Mouse (Mus musculus) left cerebral cortex, postnatal 36 days (tissue): ENCODE results near the gene Dapk1. TPM values are rescaled to one million over a fixed set of nuclear protein-coding genes. Genes with fewer than 3 reads are reported as not detected.

Experiments
- DNase-seq, 2 experiments: peaks; one replicate each; pipeline ENCODE4 v3.0.0; 2021 to 2022; ENCODE audit warnings: low spot score in 2 of 2, mixed read lengths in 1 of 2
- intact Hi-C: fragments of 180-260 bp; cut with DNase I; formaldehyde crosslinking; loops from one replicate; pipeline ENCODE4 v1.15.1; 2025
- total RNA-seq, 2 experiments: library from RNA; stranded (reverse); gene quantifications; 2 replicates each; pipeline ENCODE4 v1.2.3; 2021

The Dapk1 gene
- total RNA-seq, 2 experiments from 2014 or later, result 75.8 to 114 TPM

GRCm38 (mm10) chr13:60659600-60659999 is 57.9 kb downstream of the Dapk1 start:
- no peak for DNase-seq
- intact Hi-C loops, result no loop called here

DNA sequence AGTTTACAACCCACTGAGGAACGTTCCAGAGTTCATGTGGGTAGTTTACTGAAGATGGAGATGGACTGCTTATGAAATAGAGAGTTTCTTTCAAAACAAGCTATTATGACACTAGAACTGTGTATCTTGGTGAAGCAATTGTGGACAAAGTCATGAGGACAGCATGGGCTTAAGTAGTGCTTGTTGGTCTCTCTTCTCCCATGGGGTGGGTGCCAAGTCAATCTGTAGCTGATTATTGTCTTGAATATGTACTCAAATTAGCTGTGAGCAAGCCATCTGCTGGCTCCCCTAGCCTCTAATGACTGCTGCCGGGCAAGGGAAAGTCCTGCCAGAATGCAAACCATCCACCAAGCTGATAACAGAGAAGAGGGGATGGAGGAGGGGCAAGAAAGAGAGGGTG is 58.3 kb downstream of the Dapk1 start:
- no peak for DNase-seq
- intact Hi-C loops, result no loop called here

- DNase-seq, result no peak
- intact Hi-C loops, result no loop called here
Measured at GRCm38 (mm10) chr13:60660711-60661261, 59.0 kb downstream of the Dapk1 start.

DNA sequence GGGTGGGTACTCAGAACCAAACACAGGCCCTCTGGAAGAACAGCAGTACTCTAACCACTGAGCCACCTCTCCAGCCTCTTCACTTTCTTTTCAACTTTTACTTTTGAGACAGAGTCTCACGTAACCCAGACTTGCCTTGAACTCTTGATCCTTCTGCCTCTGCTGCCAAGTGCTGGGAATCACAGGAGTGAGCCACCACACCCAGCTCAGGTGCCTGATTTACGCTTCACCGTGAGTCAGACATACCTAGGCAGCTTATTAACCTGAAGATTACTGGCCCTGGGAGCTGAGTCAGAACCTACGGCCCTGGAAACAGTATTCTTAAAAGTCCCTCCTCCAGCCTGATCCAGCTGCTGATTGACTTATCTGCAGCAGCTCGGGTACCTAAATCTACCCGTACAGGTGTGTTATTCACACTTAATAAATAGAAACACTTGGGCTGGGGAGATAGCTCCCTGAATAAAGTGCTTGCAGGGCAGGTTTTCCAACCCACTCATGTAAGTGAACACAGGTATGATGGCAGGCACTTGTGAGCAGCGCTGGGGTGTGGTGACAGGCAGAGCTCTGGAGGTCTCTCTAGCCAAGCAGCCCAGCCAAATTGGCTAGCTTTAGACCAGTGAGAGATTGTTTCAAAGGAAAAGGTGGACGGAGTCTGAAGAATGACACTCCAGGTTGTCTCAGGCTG is 60.9 kb downstream of the Dapk1 start:
- intact Hi-C loops, result no loop called here
- no peak for DNase-seq

DNA sequence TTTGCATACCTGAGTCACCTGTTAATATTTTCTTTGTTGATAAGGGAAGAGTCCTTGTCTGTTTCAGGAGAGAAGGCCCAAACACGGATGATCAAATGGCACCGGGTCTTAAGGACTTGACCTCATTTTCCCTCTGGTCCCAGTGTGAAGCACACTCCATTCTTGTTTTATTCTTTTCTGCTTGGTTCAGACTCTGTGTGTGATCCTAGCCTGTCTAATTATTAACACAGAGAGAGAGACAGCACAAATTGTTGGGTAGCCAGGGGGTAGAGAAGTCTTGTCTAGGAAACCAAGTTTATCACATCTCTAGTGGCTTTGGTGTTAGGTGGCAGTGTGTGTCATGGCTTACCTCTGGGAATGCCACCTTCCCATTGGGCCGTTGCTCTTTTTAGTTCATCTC is 62.3 kb downstream of the Dapk1 start:
- intact Hi-C loops, result no loop called here
- DNase-seq, result no peak

GRCm38 (mm10) chr13:60664816-60665215 is 63.1 kb downstream of the Dapk1 start:
- DNase-seq, result no peak
- intact Hi-C loops, result no loop called here

DNA sequence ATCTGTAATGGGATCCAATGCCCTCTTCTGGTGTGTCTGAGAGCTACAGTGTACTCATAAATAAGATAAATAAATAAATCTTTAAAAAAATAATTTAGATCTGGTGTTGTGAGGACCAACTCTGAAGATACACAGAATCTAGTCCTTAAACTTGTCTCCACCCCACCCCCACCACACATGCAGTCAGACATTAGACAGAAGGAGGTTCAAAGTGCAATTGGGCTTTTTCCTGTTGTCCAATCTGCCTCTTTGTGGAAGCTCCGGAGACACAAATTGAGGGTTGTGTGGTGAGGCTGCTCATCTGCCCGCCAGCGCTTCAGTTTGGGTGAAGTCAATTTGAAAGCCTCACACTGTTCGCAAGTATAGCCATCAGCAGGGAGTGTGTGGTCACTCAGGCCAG is 63.7 kb downstream of the Dapk1 start:
- DNase-seq, result no peak
- intact Hi-C loops, result no loop called here

GRCm38 (mm10) chr13:60668036-60668435 is 66.3 kb downstream of the Dapk1 start:
- DNase-seq, result no peak

DNA sequence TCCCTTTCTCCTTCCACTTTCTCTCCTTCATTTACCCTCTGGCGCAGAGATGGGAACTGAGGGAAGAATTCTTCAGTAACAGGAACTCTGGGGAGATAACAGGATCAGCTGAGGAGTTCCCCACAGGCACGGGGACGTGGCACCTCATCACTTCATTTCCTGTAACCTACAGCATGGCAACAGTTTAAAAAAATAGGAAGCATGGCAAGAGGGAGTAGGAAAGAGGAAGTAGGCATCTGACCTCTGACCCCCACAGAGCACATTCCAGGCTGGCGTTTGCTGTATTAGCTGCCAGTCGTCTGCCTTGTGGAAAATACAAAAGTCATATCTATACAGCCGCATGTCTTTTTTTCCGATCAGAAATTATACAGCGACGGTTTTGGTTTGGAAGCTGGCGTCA is 68.9 kb downstream of the Dapk1 start:
- intact Hi-C loops, result loop anchor here (10.0 kb wide), 1 partner anchor 196 kb away; no protein-coding TSS in a partner anchor
- DNase-seq, result no peak

More at GRCm38 (mm10) chr13:60668036-60668435, 66.3 kb downstream of the Dapk1 start:
- intact Hi-C loops, result no loop called here

- intact Hi-C loops, result loop anchor here (10.0 kb wide), 1 partner anchor 196 kb away; no protein-coding TSS in a partner anchor
- DNase-seq, result no peak
Measured at GRCm38 (mm10) chr13:60671235-60671634, 69.5 kb downstream of the Dapk1 start.

DNA sequence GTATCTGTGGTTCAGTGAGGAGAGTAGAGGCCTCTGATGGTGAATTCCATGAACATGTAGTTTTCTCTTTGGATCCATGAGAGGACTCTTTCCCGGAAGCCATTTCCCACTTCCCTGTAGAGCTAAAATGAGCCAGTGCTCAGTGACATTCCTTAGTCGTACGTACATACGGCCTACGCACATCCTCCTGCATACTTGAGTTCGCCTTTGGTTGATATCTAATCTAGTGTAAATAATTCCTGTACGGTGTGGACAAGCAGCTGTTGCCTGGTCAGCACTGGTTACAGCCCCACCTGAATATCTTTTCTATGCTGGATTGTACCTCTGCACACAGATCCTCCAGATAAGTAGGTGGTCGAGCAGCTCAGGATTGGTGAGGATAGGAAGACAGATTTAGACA is 70.5 kb downstream of the Dapk1 start:
- intact Hi-C loops, result loop anchor here (10.0 kb wide), 1 partner anchor 197 kb away; no protein-coding TSS in a partner anchor
- DNase-seq, result no peak

GRCm38 (mm10) chr13:60672882-60673675 is 71.3 kb downstream of the Dapk1 start:
- intact Hi-C loops, result loop anchor here (10.0 kb wide), 1 partner anchor 198 kb away; no protein-coding TSS in a partner anchor
- no peak for DNase-seq

- intact Hi-C loops, result loop anchor here (10.0 kb wide), 1 partner anchor 200 kb away; no protein-coding TSS in a partner anchor
- DNase-seq, result no peak
Measured at GRCm38 (mm10) chr13:60674301-60674700, 72.6 kb downstream of the Dapk1 start.

- intact Hi-C loops, result loop anchor here (10.0 kb wide), 1 partner anchor 200 kb away; no protein-coding TSS in a partner anchor
- DNase-seq, result no peak
Measured at GRCm38 (mm10) chr13:60674911-60675310, 73.2 kb downstream of the Dapk1 start.

GRCm38 (mm10) chr13:60675416-60675815 is 73.7 kb downstream of the Dapk1 start:
- DNase-seq, result no peak
- intact Hi-C loops, result loop anchor here (10.0 kb wide), 1 partner anchor 201 kb away; no protein-coding TSS in a partner anchor

- DNase-seq, result no peak
Measured at GRCm38 (mm10) chr13:60678912-60679311, 77.2 kb downstream of the Dapk1 start.

GRCm38 (mm10) chr13:60682714-60683695 is 81.3 kb downstream of the Dapk1 start:
- no peak for DNase-seq
- intact Hi-C loops, result no loop called here

More at GRCm38 (mm10) chr13:60678912-60679311, 77.2 kb downstream of the Dapk1 start:
- intact Hi-C loops, result loop anchor here (10.0 kb wide), 1 partner anchor 204 kb away; no protein-coding TSS in a partner anchor

DNA sequence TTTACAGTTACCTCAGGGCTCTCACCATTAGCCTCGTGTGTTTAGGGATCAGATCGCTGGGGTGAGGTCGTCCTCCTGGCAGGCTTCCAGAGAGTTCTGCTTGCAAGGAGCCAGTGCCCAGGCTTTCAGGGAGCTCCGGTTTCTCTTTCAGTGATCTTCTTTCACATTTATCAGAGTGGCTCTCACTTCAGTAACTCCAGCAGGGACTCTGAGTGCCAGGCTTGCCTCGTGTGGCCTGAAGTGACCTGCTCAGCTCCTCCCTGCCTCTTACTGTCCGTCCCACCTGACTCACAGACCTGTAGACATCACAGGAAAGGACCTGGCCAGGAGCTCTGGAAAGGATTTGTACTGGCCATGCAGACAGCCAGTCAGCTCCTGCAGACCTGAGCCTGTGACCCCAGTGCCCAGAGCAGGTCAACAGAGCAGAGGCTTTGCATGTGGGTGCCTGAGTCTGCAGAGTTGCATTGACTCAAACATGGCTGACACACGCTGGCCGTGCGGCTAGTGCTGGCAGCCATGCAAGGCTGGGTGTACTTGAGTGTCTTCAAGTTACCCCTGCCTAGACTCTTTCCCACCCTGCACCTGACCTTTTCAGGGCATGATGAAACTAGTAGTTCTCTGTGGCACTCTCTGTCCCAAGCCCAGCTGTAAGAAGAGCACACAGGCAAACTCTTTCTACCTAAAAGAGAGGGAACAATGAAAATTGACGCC is 82.5 kb downstream of the Dapk1 start:
- no peak for DNase-seq
- intact Hi-C loops, result no loop called here
